Mouse (Mus musculus): ENCODE data around the gene Spaca6. TPM values are rescaled to one million over a fixed set of nuclear protein-coding genes. Genes with fewer than 3 reads are reported as not detected.
A peak's percentile ranks its signal among the peaks of the same experiment; 100 is the strongest.

Gene Spaca6
- polyA plus RNA-seq, 1 experiment from 2014 or later = 31.4 TPM

GRCm38 (mm10) chr17:17860110-17860509, 33.2 kb downstream of the Spaca6 start:
- H3K27ac ChIP-seq (ENCODE audit: low read length) = no peak overlapping the region
- ATAC-seq (ENCODE audit: low read depth) = no peak
- no peak overlapping the region for H3K9ac ChIP-seq (ENCODE audit: low read length)
- no peaks in the 10 kb centered on the region for H3K9me3 ChIP-seq (ENCODE audit: control insufficient read depth, low read length)
- H3K27me3 ChIP-seq (ENCODE audit: control insufficient read depth, insufficient read depth, low read depth, low read length) = no peaks in the 10 kb centered on the region
- peaks cover 6% of the 10 kb centered on the region; the same call in 1 of the 2 replicates for H3K36me3 ChIP-seq (ENCODE audit: control insufficient read depth, insufficient read depth, low read length)
- H3K4me3 ChIP-seq (ENCODE audit: low read length) = no peak overlapping the region
- 84% methylated on average over 3 of the region's 3 CpGs for WGBS
- H3K4me1 ChIP-seq (replicated peaks; ENCODE audit: control insufficient read depth, insufficient read depth, low read length) = no peaks in the 10 kb centered on the region
- no peak overlapping the region for H3K4me2 ChIP-seq (ENCODE audit: low read depth, low read length)

- Histone ChIP-seq H3K9me3 (ENCODE audit: control insufficient read depth, low read length) (no peaks in the 10 kb centered on the region), H3K27ac (ENCODE audit: low read length) (no peak overlapping the region), H3K4me2 (ENCODE audit: low read depth, low read length) (no peak overlapping the region), H3K27me3 (ENCODE audit: control insufficient read depth, insufficient read depth, low read depth, low read length) (no peaks in the 10 kb centered on the region), H3K4me3 (ENCODE audit: low read length) (no peak overlapping the region), H3K9ac (ENCODE audit: low read length) (no peak overlapping the region), H3K36me3 (ENCODE audit: control insufficient read depth, insufficient read depth, low read length) (peaks cover 12% of the 10 kb centered on the region), H3K4me1 (replicated peaks; ENCODE audit: control insufficient read depth, insufficient read depth, low read length) (no peaks in the 10 kb centered on the region)
- no peak for ATAC-seq (ENCODE audit: low read depth)
- 88% methylated on average over 1 of the region's 1 CpGs for WGBS
Measured at GRCm38 (mm10) chr17:17862360-17862759, 35.4 kb downstream of the Spaca6 start.

- H3K9ac ChIP-seq (ENCODE audit: low read length) = no peak overlapping the region
- ATAC-seq (ENCODE audit: low read depth) = no peak
Measured at GRCm38 (mm10) chr17:17865168-17865567, 38.2 kb downstream of the Spaca6 start.

GRCm38 (mm10) chr17:17866801-17867469, 40.0 kb downstream of the Spaca6 start:
- WGBS = 66% methylated on average over 11 of the region's 11 CpGs
- Histone ChIP-seq H3K36me3 (ENCODE audit: control insufficient read depth, insufficient read depth, low read length) (peaks cover 12% of the 10 kb centered on the region), H3K9me3 (ENCODE audit: control insufficient read depth, low read length) (no peaks in the 10 kb centered on the region), H3K27ac (ENCODE audit: low read length) (peak overlapping the region; percentile 27; the same call in 1 of the 2 replicates), H3K9ac (ENCODE audit: low read length) (no peak overlapping the region), H3K4me1 (replicated peaks; ENCODE audit: control insufficient read depth, insufficient read depth, low read length) (no peaks in the 10 kb centered on the region), H3K4me3 (ENCODE audit: low read length) (no peak overlapping the region), H3K27me3 (ENCODE audit: control insufficient read depth, insufficient read depth, low read depth, low read length) (no peaks in the 10 kb centered on the region), H3K4me2 (ENCODE audit: low read depth, low read length) (no peak overlapping the region)
- peak; percentile 88 for ATAC-seq (ENCODE audit: low read depth)

More at GRCm38 (mm10) chr17:17865168-17865567, 38.2 kb downstream of the Spaca6 start:
- H3K4me1 ChIP-seq (replicated peaks; ENCODE audit: control insufficient read depth, insufficient read depth, low read length) = no peaks in the 10 kb centered on the region
- WGBS = 60% methylated on average over 2 of the region's 2 CpGs
- no peaks in the 10 kb centered on the region for H3K27me3 ChIP-seq (ENCODE audit: control insufficient read depth, insufficient read depth, low read depth, low read length)
- H3K9me3 ChIP-seq (ENCODE audit: control insufficient read depth, low read length) = no peaks in the 10 kb centered on the region
- H3K27ac ChIP-seq (ENCODE audit: low read length) = no peak overlapping the region
- H3K4me2 ChIP-seq (ENCODE audit: low read depth, low read length) = no peak overlapping the region
- H3K4me3 ChIP-seq (ENCODE audit: low read length) = no peak overlapping the region
- peaks cover 12% of the 10 kb centered on the region for H3K36me3 ChIP-seq (ENCODE audit: control insufficient read depth, insufficient read depth, low read length)

- H3K4me1 ChIP-seq (replicated peaks; ENCODE audit: control insufficient read depth, insufficient read depth, low read length) = no peaks in the 10 kb centered on the region
- 70% methylated on average over 2 of the region's 2 CpGs for WGBS
- no peak overlapping the region for H3K4me2 ChIP-seq (ENCODE audit: low read depth, low read length)
Measured at GRCm38 (mm10) chr17:17870892-17871550, 44.1 kb downstream of the Spaca6 start.

GRCm38 (mm10) chr17:17871697-17872096, 44.7 kb downstream of the Spaca6 start:
- no peak overlapping the region for H3K27ac ChIP-seq (ENCODE audit: low read length)
- WGBS = 81% methylated on average over 2 of the region's 2 CpGs
- H3K4me3 ChIP-seq (ENCODE audit: low read length) = no peak overlapping the region
- ATAC-seq (ENCODE audit: low read depth) = no peak
- H3K27me3 ChIP-seq (ENCODE audit: control insufficient read depth, insufficient read depth, low read depth, low read length) = no peaks in the 10 kb centered on the region
- H3K4me2 ChIP-seq (ENCODE audit: low read depth, low read length) = no peak overlapping the region
- no peak overlapping the region for H3K9ac ChIP-seq (ENCODE audit: low read length)
- H3K36me3 ChIP-seq (ENCODE audit: control insufficient read depth, insufficient read depth, low read length) = no peaks in the 10 kb centered on the region
- H3K4me1 ChIP-seq (replicated peaks; ENCODE audit: control insufficient read depth, insufficient read depth, low read length) = no peaks in the 10 kb centered on the region
- H3K9me3 ChIP-seq (ENCODE audit: control insufficient read depth, low read length) = 0 out of 2 replicates have a peak, but pooled peaks cover 2% of the 10 kb centered on the region

More at GRCm38 (mm10) chr17:17870892-17871550, 44.1 kb downstream of the Spaca6 start:
- Histone ChIP-seq H3K36me3 (ENCODE audit: control insufficient read depth, insufficient read depth, low read length) (no peaks in the 10 kb centered on the region), H3K27ac (ENCODE audit: low read length) (no peak overlapping the region), H3K9me3 (ENCODE audit: control insufficient read depth, low read length) (0 out of 2 replicates have a peak, but pooled peaks cover 2% of the 10 kb centered on the region), H3K9ac (ENCODE audit: low read length) (no peak overlapping the region), H3K4me3 (ENCODE audit: low read length) (no peak overlapping the region), H3K27me3 (ENCODE audit: control insufficient read depth, insufficient read depth, low read depth, low read length) (no peaks in the 10 kb centered on the region)
- no peak for ATAC-seq (ENCODE audit: low read depth)

- ATAC-seq (ENCODE audit: low read depth) = no peak
- H3K4me1 ChIP-seq (replicated peaks; ENCODE audit: control insufficient read depth, insufficient read depth, low read length) = no peaks in the 10 kb centered on the region
- 73% methylated on average over 1 of the region's 1 CpGs for WGBS
Measured at GRCm38 (mm10) chr17:17879347-17879746, 52.4 kb downstream of the Spaca6 start.

GRCm38 (mm10) chr17:17882672-17883071, 55.7 kb downstream of the Spaca6 start:
- no peak for ATAC-seq (ENCODE audit: low read depth)
- WGBS = 62% methylated on average over 3 of the region's 3 CpGs
- H3K36me3 ChIP-seq (ENCODE audit: control insufficient read depth, insufficient read depth, low read length) = no peaks in the 10 kb centered on the region
- H3K4me3 ChIP-seq (ENCODE audit: low read length) = no peak overlapping the region
- no peaks in the 10 kb centered on the region for H3K9me3 ChIP-seq (ENCODE audit: control insufficient read depth, low read length)
- no peak overlapping the region for H3K9ac ChIP-seq (ENCODE audit: low read length)
- H3K27ac ChIP-seq (ENCODE audit: low read length) = no peak overlapping the region
- no peaks in the 10 kb centered on the region for H3K27me3 ChIP-seq (ENCODE audit: control insufficient read depth, insufficient read depth, low read depth, low read length)
- no peaks in the 10 kb centered on the region for H3K4me1 ChIP-seq (replicated peaks; ENCODE audit: control insufficient read depth, insufficient read depth, low read length)
- H3K4me2 ChIP-seq (ENCODE audit: low read depth, low read length) = no peak overlapping the region

More at GRCm38 (mm10) chr17:17879347-17879746, 52.4 kb downstream of the Spaca6 start:
- H3K9me3 ChIP-seq (ENCODE audit: control insufficient read depth, low read length) = no peaks in the 10 kb centered on the region
- no peak overlapping the region for H3K4me3 ChIP-seq (ENCODE audit: low read length)
- no peak overlapping the region for H3K4me2 ChIP-seq (ENCODE audit: low read depth, low read length)
- no peak overlapping the region for H3K27ac ChIP-seq (ENCODE audit: low read length)
- H3K9ac ChIP-seq (ENCODE audit: low read length) = no peak overlapping the region
- H3K27me3 ChIP-seq (ENCODE audit: control insufficient read depth, insufficient read depth, low read depth, low read length) = no peaks in the 10 kb centered on the region
- H3K36me3 ChIP-seq (ENCODE audit: control insufficient read depth, insufficient read depth, low read length) = no peaks in the 10 kb centered on the region

GRCm38 (mm10) chr17:17883840-17884239, 56.9 kb downstream of the Spaca6 start, which contains the start of gene Fpr1:
Gene Fpr1 (minus strand): TSS chr17:17883940.
- H3K9me3 ChIP-seq (ENCODE audit: control insufficient read depth, low read length) = no peaks in the 10 kb centered on the region
- H3K9ac ChIP-seq (ENCODE audit: low read length) = no peak within 1 kb of the TSS
- 38% methylated on average over 1 of the region's 1 CpGs for WGBS
- ATAC-seq (ENCODE audit: low read depth) = no peak
- no peak within 1 kb of the TSS for H3K27ac ChIP-seq (ENCODE audit: low read length)
- H3K27me3 ChIP-seq (ENCODE audit: control insufficient read depth, insufficient read depth, low read depth, low read length) = no peaks in the 10 kb centered on the region
- H3K36me3 ChIP-seq (ENCODE audit: control insufficient read depth, insufficient read depth, low read length) = no peaks in the 10 kb centered on the region
- no peak within 1 kb of the TSS for H3K4me2 ChIP-seq (ENCODE audit: low read depth, low read length)
- H3K4me3 ChIP-seq (ENCODE audit: low read length) = no peak within 1 kb of the TSS
- no peaks in the 10 kb centered on the region for H3K4me1 ChIP-seq (replicated peaks; ENCODE audit: control insufficient read depth, insufficient read depth, low read length)
